Mouse (Mus musculus): ENCODE data around the gene Mbd3. TPM values are rescaled to one million over a fixed set of nuclear protein-coding genes. Genes with fewer than 3 reads are reported as not detected.

The Mbd3 gene
- polyA plus RNA-seq (2012; rRNA removed) = 273 and 295 TPM in 2 replicates

DNA sequence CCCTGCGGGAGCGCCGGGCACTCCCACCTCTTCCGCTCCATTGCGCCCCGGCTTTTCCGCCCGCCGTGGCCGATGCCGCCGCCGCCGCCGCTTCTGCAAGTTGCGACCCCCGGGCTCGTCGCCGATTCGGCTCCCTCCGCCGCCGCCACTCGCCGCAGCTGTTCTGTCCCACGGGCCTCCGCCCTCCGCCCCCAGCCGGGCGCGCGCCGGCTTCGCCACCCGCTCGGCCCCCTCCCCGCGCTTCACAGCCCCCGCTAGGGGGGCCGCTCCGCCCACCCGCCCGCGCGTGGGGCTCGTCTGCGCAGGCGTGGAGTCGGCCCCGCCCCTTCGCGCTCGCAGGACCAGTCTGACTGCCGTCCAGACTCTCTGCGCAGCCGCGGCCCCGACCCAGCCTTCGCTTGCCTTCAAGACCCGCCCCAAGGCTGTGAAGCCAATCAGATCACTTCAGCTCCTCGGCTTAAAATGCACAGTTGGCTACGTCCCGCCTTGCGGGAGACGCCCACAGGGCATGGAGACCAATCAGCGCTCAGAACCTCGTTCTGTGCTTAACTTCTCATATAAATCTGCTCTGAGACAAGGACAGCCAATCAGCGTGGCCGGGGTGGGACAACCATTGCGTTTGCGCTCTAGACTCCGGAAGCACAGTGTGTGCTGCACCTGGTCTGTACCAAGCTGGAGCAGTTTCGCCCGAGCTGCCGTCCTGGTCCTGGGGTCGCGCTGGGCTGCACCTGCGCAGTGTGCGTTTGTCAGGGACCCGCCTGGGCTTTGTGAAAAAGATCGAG, at the start of gene Mbd3:
Gene Mbd3, minus strand, starts transcription at position 360 of the 782 bp plus-strand sequence.

GRCm38 (mm10) chr10:80433513-80434232, 34.3 kb upstream of the Mbd3 start, which contains the start of gene Tcf3:
Tcf3 (minus strand) TSS chr10:80433647.

GRCm38 (mm10) chr10:80406684-80407501, 7.5 kb upstream of the Mbd3 start, which contains the start of gene Uqcr11:
Uqcr11 (minus strand) TSS chr10:80406830.

GRCm38 (mm10) chr10:80387522-80387959, 11.8 kb downstream of the Mbd3 start, which contains the start of gene Mex3d:
Mex3d (minus strand) TSS chr10:80387659.

GRCm38 (mm10) chr10:80356001-80356682, 43.2 kb downstream of the Mbd3 start, which contains the start of gene Plk5:
Plk5 (plus strand) TSS chr10:80356459.

GRCm38 (mm10) chr10:80348244-80348781, 51.0 kb downstream of the Mbd3 start, which contains the start of gene Adamtsl5:
Adamtsl5 (minus strand) TSS chr10:80348412.

Other genes starting within 250 kb of the Mbd3 start
- 465 and 485 TPM in 2 replicates for gene Cirbp, start 233.6 kb downstream of the Mbd3 start, polyA plus RNA-seq (2012; rRNA removed)
- 19.6 and 22.3 TPM in 2 replicates for gene 1600002K03Rik, start 226.6 kb downstream of the Mbd3 start, polyA plus RNA-seq (2012; rRNA removed)
- gene Efna2, start 220.1 kb downstream of the Mbd3 start, polyA plus RNA-seq (2012; rRNA removed) = 44.2 and 45.0 TPM in 2 replicates
- 67.3 and 73.6 TPM in 2 replicates for gene Mum1, start 173.1 kb downstream of the Mbd3 start, polyA plus RNA-seq (2012; rRNA removed)
- gene Ndufs7, start 150.4 kb downstream of the Mbd3 start, polyA plus RNA-seq (2012; rRNA removed) = 288 TPM in 2 replicates
- gene Gamt, start 138.5 kb downstream of the Mbd3 start, polyA plus RNA-seq (2012; rRNA removed) = 15.4 and 28.3 TPM in 2 replicates
- 207 and 232 TPM in 2 replicates for gene Dazap1, start 138.1 kb downstream of the Mbd3 start, polyA plus RNA-seq (2012; rRNA removed)
- gene Rps15, start 107.1 kb downstream of the Mbd3 start, polyA plus RNA-seq (2012; rRNA removed) = 2,757 and 2,767 TPM in 2 replicates
- 145 and 166 TPM in 2 replicates for gene Apc2, start 103.6 kb downstream of the Mbd3 start, polyA plus RNA-seq (2012; rRNA removed)
- gene 2310011J03Rik, start 79.0 kb downstream of the Mbd3 start, polyA plus RNA-seq (2012; rRNA removed) = 29.7 and 29.8 TPM in 2 replicates
- gene Pcsk4, start 70.1 kb downstream of the Mbd3 start, polyA plus RNA-seq (2012; rRNA removed) = 4.5 and 6.3 TPM in 2 replicates
- 2.2 and 3.2 TPM in 2 replicates for gene Reep6, start 69.6 kb downstream of the Mbd3 start, polyA plus RNA-seq (2012; rRNA removed)
- 1.4 and 2.8 TPM in 2 replicates for gene Adamtsl5, start 51.1 kb downstream of the Mbd3 start, polyA plus RNA-seq (2012; rRNA removed)
- gene Plk5, start 43.1 kb downstream of the Mbd3 start, polyA plus RNA-seq (2012; rRNA removed) = 2.6 and 2.9 TPM in 2 replicates
- 86.4 and 98.5 TPM in 2 replicates for gene Mex3d, start 11.9 kb downstream of the Mbd3 start, polyA plus RNA-seq (2012; rRNA removed)
- 870 and 900 TPM in 2 replicates for gene Uqcr11, start 7.3 kb upstream of the Mbd3 start, polyA plus RNA-seq (2012; rRNA removed)
- gene Tcf3, start 34.1 kb upstream of the Mbd3 start, polyA plus RNA-seq (2012; rRNA removed) = 145 and 156 TPM in 2 replicates
- gene Onecut3, start 95.3 kb upstream of the Mbd3 start, polyA plus RNA-seq (2012; rRNA removed) = 4.1 and 6.6 TPM in 2 replicates
- 0.58 and 0.81 TPM in 2 replicates for gene Atp8b3, start 139.6 kb upstream of the Mbd3 start, polyA plus RNA-seq (2012; rRNA removed)
- 59.5 and 61.4 TPM in 2 replicates for gene Rexo1, start 162.0 kb upstream of the Mbd3 start, polyA plus RNA-seq (2012; rRNA removed)
- 13.9 and 14.8 TPM in 2 replicates for gene Klf16, start 177.8 kb upstream of the Mbd3 start, polyA plus RNA-seq (2012; rRNA removed)
- gene Abhd17a, start 190.8 kb upstream of the Mbd3 start, polyA plus RNA-seq (2012; rRNA removed) = 126 and 131 TPM in 2 replicates
- gene Scamp4, start 203.3 kb upstream of the Mbd3 start, polyA plus RNA-seq (2012; rRNA removed) = 53.6 and 62.1 TPM in 2 replicates
- gene Adat3, start 203.3 kb upstream of the Mbd3 start, polyA plus RNA-seq (2012; rRNA removed) = 11.3 and 11.5 TPM in 2 replicates
- 4.7 TPM in 2 replicates for gene Gm49322, start 206.5 kb upstream of the Mbd3 start, polyA plus RNA-seq (2012; rRNA removed)
- gene Csnk1g2, start 223.3 kb upstream of the Mbd3 start, polyA plus RNA-seq (2012; rRNA removed) = 203 and 212 TPM in 2 replicates

All from central nervous system, embryonic 14 days (tissue).